Comparison of ENCODE assay signal across 8 mouse cellular contexts in genomic region chr12:17265971-17266672, GRCm38 (mm10). TPM values are rescaled to one million over a fixed set of nuclear protein-coding genes. Genes with fewer than 3 reads are reported as not detected.
DNase-seq lines count a peak whose midpoint lies in the region; ATAC-seq and TF ChIP-seq lines count a peak whose summit lies in the region.

Pdia6 (plus strand) TSS chr12:17266545.

- H3K9ac ChIP-seq in CH12.LX (ENCODE audit: insufficient read depth, low read depth), result peak within 1 kb of the TSS; percentile 67
- H3K9ac ChIP-seq in forebrain, embryonic 11.5 days (ENCODE audit: low read length), result peak within 1 kb of the TSS; percentile 90
- H3K9ac ChIP-seq in heart, embryonic 16.5 days (ENCODE audit: low read length), result peak within 1 kb of the TSS; percentile 92
- H3K9ac ChIP-seq in liver, embryonic 15.5 days, result peak within 1 kb of the TSS; percentile 86
- peak within 1 kb of the TSS; percentile 86 for H3K9ac ChIP-seq in neural tube, embryonic 12.5 days

- DNase-seq in CH12.LX (ENCODE audit: extremely low read depth), result peak; percentile 94
- peak; percentile 89 for DNase-seq in c-Kit-positive CD71-positive TER-119-negative erythroid progenitor cells, embryonic 14.5 days (ENCODE audit: low read depth)
- peak; percentile 96 for DNase-seq in forebrain, embryonic 11.5 days (ENCODE audit: low spot score)
- DNase-seq in kidney, postnatal 36 days, result peak; percentile 94 to 95
- DNase-seq in telencephalon, adult 2 months (ENCODE audit: low read depth, low spot score), result peak; percentile 93

- peak; percentile 99 for ATAC-seq in forebrain, embryonic 11.5 days (replicated peaks; ENCODE audit: low FRiP score)
- peak; percentile 99 for ATAC-seq in heart, embryonic 16.5 days (replicated peaks; ENCODE audit: extremely low read depth, insufficient read depth, low FRiP score)
- peak; percentile 100 for ATAC-seq in liver, embryonic 15.5 days (ENCODE audit: insufficient read depth)
- ATAC-seq in neural tube, embryonic 12.5 days (ENCODE audit: low FRiP score, low read depth), result peak; percentile 99

- peaks cover 20 to 26% of the 10 kb centered on the region in 2 experiments for H3K36me3 ChIP-seq in CH12.LX (replicated peaks in 1 of 2; ENCODE audit: control insufficient read depth in 1 of 2, insufficient read depth in 1 of 2, low read length in 1 of 2)
- peaks cover 2% of the 10 kb centered on the region; the same call in 1 of the 2 replicates for H3K36me3 ChIP-seq in forebrain, embryonic 11.5 days (ENCODE audit: control insufficient read depth, insufficient read depth, low read length)
- peaks cover 11% of the 10 kb centered on the region for H3K36me3 ChIP-seq in heart, embryonic 16.5 days (ENCODE audit: control insufficient read depth, insufficient read depth)
- H3K36me3 ChIP-seq in liver, embryonic 15.5 days (replicated peaks), result peaks cover 12% of the 10 kb centered on the region
- peaks cover 24% of the 10 kb centered on the region for H3K36me3 ChIP-seq in neural tube, embryonic 12.5 days

- no peaks in the 10 kb centered on the region for H3K27me3 ChIP-seq in CH12.LX (replicated peaks)
- H3K27me3 ChIP-seq in forebrain, embryonic 11.5 days (ENCODE audit: control insufficient read depth, insufficient read depth, low read length), result no peaks in the 10 kb centered on the region
- H3K27me3 ChIP-seq in heart, embryonic 16.5 days (ENCODE audit: control insufficient read depth, insufficient read depth, low read length), result no peaks in the 10 kb centered on the region
- no peaks in the 10 kb centered on the region for H3K27me3 ChIP-seq in liver, embryonic 15.5 days
- no peaks in the 10 kb centered on the region for H3K27me3 ChIP-seq in neural tube, embryonic 12.5 days (replicated peaks)

- H3K27ac ChIP-seq in CH12.LX (ENCODE audit: insufficient read depth, low read depth), result no peak within 1 kb of the TSS
- 0 out of 2 replicates have a peak within 1 kb of the TSS, but pooled peaks have one; percentile 37 for H3K27ac ChIP-seq in forebrain, embryonic 11.5 days (ENCODE audit: low read depth, low read length)
- peak within 1 kb of the TSS; percentile 80 for H3K27ac ChIP-seq in heart, embryonic 16.5 days (ENCODE audit: low read length)
- peak within 1 kb of the TSS; percentile 77 for H3K27ac ChIP-seq in liver, embryonic 15.5 days (replicated peaks)
- peak within 1 kb of the TSS; percentile 46; the same call in 1 of the 2 replicates for H3K27ac ChIP-seq in neural tube, embryonic 12.5 days

- peaks cover 36% of the 10 kb centered on the region for H3K79me2 ChIP-seq in CH12.LX (replicated peaks; ENCODE audit: control insufficient read depth, extremely low read depth, insufficient read depth, poor library complexity, severe bottlenecking)

- peaks cover 4% of the 10 kb centered on the region for H3K9me3 ChIP-seq in CH12.LX (replicated peaks; ENCODE audit: low read length)
- H3K9me3 ChIP-seq in forebrain, embryonic 11.5 days (ENCODE audit: control insufficient read depth, low read length), result no peaks in the 10 kb centered on the region
- H3K9me3 ChIP-seq in heart, embryonic 16.5 days (replicated peaks; ENCODE audit: control insufficient read depth, low read length), result no peaks in the 10 kb centered on the region
- no peaks in the 10 kb centered on the region for H3K9me3 ChIP-seq in liver, embryonic 15.5 days (replicated peaks)
- no peaks in the 10 kb centered on the region for H3K9me3 ChIP-seq in neural tube, embryonic 12.5 days

- no peak for TF ChIP-seq CTCF in CH12.LX (conservative IDR thresholded peaks at IDR 0.05 in 1 of 2, IDR thresholded peaks at IDR 0.05 in 1 of 2; ENCODE audit: low read depth in 2 of 2, low read length in 2 of 2)

- no peak for TF ChIP-seq RAD21 in CH12.LX (IDR thresholded peaks at IDR 0.05; ENCODE audit: low read depth, low read length)

- peak within 1 kb of the TSS; percentile 93 to 96 (median 94) for H3K4me3 ChIP-seq in CH12.LX (replicated peaks in 1 of 3; ENCODE audit: low read depth in 2 of 3, low read length in 2 of 3, poor library complexity in 1 of 3)
- H3K4me3 ChIP-seq in forebrain, embryonic 11.5 days (ENCODE audit: low read depth, low read length), result peak within 1 kb of the TSS; percentile 87
- peak within 1 kb of the TSS; percentile 98 for H3K4me3 ChIP-seq in heart, embryonic 16.5 days (ENCODE audit: low read length)
- peak within 1 kb of the TSS; percentile 81 for H3K4me3 ChIP-seq in liver, embryonic 15.5 days (replicated peaks)
- H3K4me3 ChIP-seq in neural tube, embryonic 12.5 days, result peak within 1 kb of the TSS; percentile 90

- in situ Hi-C loops in CH12.LX (cut with MboI; ENCODE audit: low pct_ligation_motif_present, low pct_unique_long_range_greater_than_20kb, low sequenced_read_pairs), result loop anchor here (10.0 to 25.0 kb wide), 2 partner anchors 231 to 454 kb away; partner anchors contain the start of genes E2f6 and Greb1

- dilution Hi-C loops in CH12.LX (cut with MboI; ENCODE audit: extremely low pct_ligation_motif_present, extremely low pct_unique_long_range_greater_than_20kb, low sequenced_read_pairs), result no loop called here

- no peak for TF ChIP-seq EP300 in CH12.LX (IDR thresholded peaks at IDR 0.05; ENCODE audit: low read length)

- 2% methylated on average over 47 of the region's 48 CpGs for WGBS in forebrain, embryonic 11.5 days
- under 1% methylated on average over 47 of the region's 48 CpGs for WGBS in heart, embryonic 16.5 days
- WGBS in liver, embryonic 15.5 days (ENCODE audit: insufficient replicate concordance), result 2% methylated on average over 47 of the region's 48 CpGs
- WGBS in neural tube, embryonic 12.5 days, result 2% methylated on average over 46 of the region's 48 CpGs

- peaks cover 20 to 54% of the 10 kb centered on the region in 2 experiments for H3K4me1 ChIP-seq in CH12.LX (ENCODE audit: control insufficient read depth in 1 of 2, insufficient read depth in 2 of 2)
- peaks cover 7% of the 10 kb centered on the region for H3K4me1 ChIP-seq in forebrain, embryonic 11.5 days (replicated peaks; ENCODE audit: control insufficient read depth, insufficient read depth, low read length)
- H3K4me1 ChIP-seq in heart, embryonic 16.5 days (ENCODE audit: control insufficient read depth, insufficient read depth, low read length), result peaks cover 21% of the 10 kb centered on the region
- peaks cover 28% of the 10 kb centered on the region for H3K4me1 ChIP-seq in liver, embryonic 15.5 days (replicated peaks)
- peaks cover 22% of the 10 kb centered on the region for H3K4me1 ChIP-seq in neural tube, embryonic 12.5 days

- H3K4me2 ChIP-seq in CH12.LX (ENCODE audit: insufficient read depth, low read depth, poor library complexity, severe bottlenecking), result peak within 1 kb of the TSS; percentile 74
- H3K4me2 ChIP-seq in forebrain, embryonic 11.5 days (ENCODE audit: low read depth, low read length, severe bottlenecking), result peak within 1 kb of the TSS; percentile 81
- H3K4me2 ChIP-seq in heart, embryonic 16.5 days (ENCODE audit: low read depth, low read length), result peak within 1 kb of the TSS; percentile 83
- H3K4me2 ChIP-seq in liver, embryonic 15.5 days, result peak within 1 kb of the TSS; percentile 87
- peak within 1 kb of the TSS; percentile 77 for H3K4me2 ChIP-seq in neural tube, embryonic 12.5 days (replicated peaks)

- TF ChIP-seq POLR2A in CH12.LX (IDR thresholded peaks at IDR 0.05; ENCODE audit: low read depth, low read length), result peak; percentile 88

TF ChIP-seq in CH12.LX, 34 proteins besides CTCF, POLR2A, EP300 and RAD21:
- 0 out of 2 replicates have a peak, but pooled peaks have one; percentile 52 for TF ChIP-seq TBP (conservative IDR thresholded peaks at IDR 0.05; ENCODE audit: low read depth, low read length)
- TF ChIP-seq E2F4 (IDR thresholded peaks at IDR 0.05; ENCODE audit: insufficient replicate concordance, low read depth, low read length), result no peak
- TF ChIP-seq ZNF384 (IDR thresholded peaks at IDR 0.05; ENCODE audit: low read depth, low read length), result peak; percentile 96
- TF ChIP-seq MAX (IDR thresholded peaks at IDR 0.05; ENCODE audit: low read length), result peak; percentile 32; the same call in 1 of the 2 replicates
- no peak for TF ChIP-seq USF2 (conservative IDR thresholded peaks at IDR 0.05; ENCODE audit: low read depth, low read length)
- TF ChIP-seq BHLHE40 (IDR thresholded peaks at IDR 0.05; ENCODE audit: low read depth, low read length), result no peak
- TF ChIP-seq IRF4 (IDR thresholded peaks at IDR 0.05; ENCODE audit: low read depth, low read length), result no peak
- peak; percentile 78; the same call in 1 of the 2 replicates for TF ChIP-seq ZMIZ1 (IDR thresholded peaks at IDR 0.05; ENCODE audit: low read depth, low read length)
- peak; percentile 77 for TF ChIP-seq NELFE (IDR thresholded peaks at IDR 0.05; ENCODE audit: low read depth, low read length)
- no peak for TF ChIP-seq MAFK (IDR thresholded peaks at IDR 0.05; ENCODE audit: insufficient replicate concordance, low read length)
- TF ChIP-seq MAZ (IDR thresholded peaks at IDR 0.05; ENCODE audit: low read depth, low read length), result peak; percentile 94
- no peak for TF ChIP-seq SMC3 (IDR thresholded peaks at IDR 0.05; ENCODE audit: low read depth, low read length)
- TF ChIP-seq SIN3A (IDR thresholded peaks at IDR 0.05; ENCODE audit: low read length), result peak; percentile 89; the same call in 1 of the 2 replicates
- TF ChIP-seq HCFC1 (IDR thresholded peaks at IDR 0.05; ENCODE audit: low read depth, low read length), result peak; percentile 67
- TF ChIP-seq NRF1 (IDR thresholded peaks at IDR 0.05; ENCODE audit: low read depth, low read length), result peak; percentile 88
- TF ChIP-seq MEF2A (IDR thresholded peaks at IDR 0.05; ENCODE audit: borderline replicate concordance, low read depth, low read length), result no peak
- TF ChIP-seq ELF1 (IDR thresholded peaks at IDR 0.05; ENCODE audit: low read depth, low read length), result peak; percentile 89
- peak; percentile 85 for TF ChIP-seq TCF12 (IDR thresholded peaks at IDR 0.05; ENCODE audit: low read depth, low read length)
- no peak for TF ChIP-seq RCOR1 (conservative IDR thresholded peaks at IDR 0.05; ENCODE audit: low read depth, low read length)
- no peak for TF ChIP-seq USF1 (IDR thresholded peaks at IDR 0.05; ENCODE audit: low read depth, low read length)
- TF ChIP-seq CHD2 (IDR thresholded peaks at IDR 0.05; ENCODE audit: low read length), result peak; percentile 91
- peak; percentile 66; the same call in 1 of the 2 replicates for TF ChIP-seq POLR2AphosphoS2 (IDR thresholded peaks at IDR 0.05; ENCODE audit: low read depth, low read length)
- peak; percentile 93 for TF ChIP-seq MXI1 (IDR thresholded peaks at IDR 0.05; ENCODE audit: low read depth, low read length)

RNA-seq across cellular contexts. Expression of gene Pdia6, which starts in this region (rescaled TPM):
- total RNA-seq in CH12.LX (2012; rRNA removed) (359 and 526 TPM in 2 replicates), CH12.LX (2014; rRNA removed) (408 and 443 TPM in 2 replicates)
- polyA plus RNA-seq in CH12.LX (2012; ENCODE audit: insufficient read length, low read depth), result 382 and 481 TPM in 2 replicates
- polyA plus RNA-seq in forebrain, embryonic 11.5 days (2014; fragmentation: Nextera tagmentation; extraction: Ambion mirVana), result 511 and 517 TPM in 2 replicates
- polyA plus RNA-seq in heart, embryonic 16.5 days (2015; fragmentation: Nextera tagmentation; extraction: Ambion mirVana), result 344 and 350 TPM in 2 replicates
- 225 and 228 TPM in 2 replicates for polyA plus RNA-seq in liver, embryonic 15.5 days (2015; fragmentation: Nextera tagmentation; extraction: Ambion mirVana)
- polyA plus RNA-seq in neural tube, embryonic 12.5 days (2016; fragmentation: Nextera tagmentation; extraction: Ambion mirVana), result 456 and 462 TPM in 2 replicates
